Mouse (Mus musculus) retina, adult 2 months (tissue): Measurements from ENCODE around the gene Slc25a20.
A peak's percentile ranks its signal among the peaks of the same experiment; 100 is the strongest.

Experiments used
- DNase-seq: peaks from one replicate; pipeline ENCODE4 v3.0.0-alpha.2; 2012; ENCODE audit warnings: low read depth, low spot score

Slc25a20 gene

GRCm38 (mm10) chr9:108687181-108687580, 25.3 kb downstream of the Slc25a20 start:
- DNase-seq = no peak

- no peak for DNase-seq
Observed at GRCm38 (mm10) chr9:108687686-108688085, 25.8 kb downstream of the Slc25a20 start.

- DNase-seq = no peak
Observed at GRCm38 (mm10) chr9:108688451-108688850, 26.6 kb downstream of the Slc25a20 start.

- DNase-seq = no peak
Observed at GRCm38 (mm10) chr9:108689106-108689505, 27.2 kb downstream of the Slc25a20 start, which contains the start of gene Prkar2a. TSS of gene Prkar2a (plus strand) at chr9:108689314.

- no peak for DNase-seq
Observed at GRCm38 (mm10) chr9:108689993-108690392, 28.1 kb downstream of the Slc25a20 start.

- DNase-seq = no peak
Observed at GRCm38 (mm10) chr9:108690914-108691313, 29.0 kb downstream of the Slc25a20 start.

- DNase-seq = no peak
Observed at GRCm38 (mm10) chr9:108691371-108691770, 29.5 kb downstream of the Slc25a20 start.

GRCm38 (mm10) chr9:108691846-108692225, 29.9 kb downstream of the Slc25a20 start:
- peak; percentile 79 for DNase-seq

GRCm38 (mm10) chr9:108692226-108693041, 30.5 kb downstream of the Slc25a20 start:
- peak; percentile 26 for DNase-seq

- DNase-seq = no peak
Observed at GRCm38 (mm10) chr9:108693946-108694345, 32.1 kb downstream of the Slc25a20 start.

- no peak for DNase-seq
Observed at GRCm38 (mm10) chr9:108694533-108694932, 32.6 kb downstream of the Slc25a20 start.

GRCm38 (mm10) chr9:108702476-108702875, 40.6 kb downstream of the Slc25a20 start:
- DNase-seq = no peak

GRCm38 (mm10) chr9:108703373-108704110, 41.7 kb downstream of the Slc25a20 start:
- no peak for DNase-seq

- DNase-seq = no peak
Observed at GRCm38 (mm10) chr9:108704591-108704990, 42.7 kb downstream of the Slc25a20 start.

GRCm38 (mm10) chr9:108707212-108707611, 45.3 kb downstream of the Slc25a20 start:
- no peak for DNase-seq

GRCm38 (mm10) chr9:108708833-108709232, 46.9 kb downstream of the Slc25a20 start:
- no peak for DNase-seq

GRCm38 (mm10) chr9:108710767-108711166, 48.9 kb downstream of the Slc25a20 start:
- DNase-seq = no peak

- no peak for DNase-seq
Observed at GRCm38 (mm10) chr9:108716199-108716598, 54.3 kb downstream of the Slc25a20 start.

GRCm38 (mm10) chr9:108723751-108724150, 61.9 kb downstream of the Slc25a20 start:
- DNase-seq = no peak

GRCm38 (mm10) chr9:108726116-108726515, 64.2 kb downstream of the Slc25a20 start:
- no peak for DNase-seq

- no peak for DNase-seq
Observed at GRCm38 (mm10) chr9:108729050-108729449, 67.2 kb downstream of the Slc25a20 start.

GRCm38 (mm10) chr9:108732462-108732861, 70.6 kb downstream of the Slc25a20 start:
- no peak for DNase-seq
